Mouse (Mus musculus): Measurements from ENCODE around the gene Nup88.
"Not testable (repeated sequence)": the region's sequence is repeated elsewhere in the genome, so short reads cannot be mapped to it uniquely, and the experiment has no call there.

Nup88 gene

DNA sequence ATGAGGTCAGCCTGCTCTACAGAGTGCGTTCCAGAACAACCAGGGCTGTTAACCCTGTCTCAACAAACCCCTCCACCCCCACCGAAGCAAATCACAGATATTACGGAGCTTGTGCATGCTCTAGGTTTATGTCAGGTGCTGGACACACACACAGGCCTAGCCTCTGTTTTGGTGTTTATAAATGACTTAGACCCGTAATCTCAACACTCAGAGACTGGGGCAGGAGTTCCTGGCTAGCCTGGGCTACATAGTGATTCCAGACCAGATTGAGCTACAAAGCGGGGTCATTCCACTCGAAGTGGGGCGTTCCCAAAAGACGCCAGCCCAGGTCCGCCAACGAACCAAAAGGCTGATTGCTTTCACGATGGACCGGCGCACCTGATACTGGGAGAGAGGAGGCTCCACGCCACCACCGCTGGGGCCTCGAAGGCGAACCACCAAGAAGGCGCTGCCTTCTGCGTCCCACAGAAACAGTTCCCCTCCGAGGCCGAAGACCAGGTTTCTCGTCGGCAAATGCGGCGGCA lies 440 bp downstream of the Nup88 start:
- DNase-seq (ENCODE audit: low spot score), result peak; percentile 33

DNA sequence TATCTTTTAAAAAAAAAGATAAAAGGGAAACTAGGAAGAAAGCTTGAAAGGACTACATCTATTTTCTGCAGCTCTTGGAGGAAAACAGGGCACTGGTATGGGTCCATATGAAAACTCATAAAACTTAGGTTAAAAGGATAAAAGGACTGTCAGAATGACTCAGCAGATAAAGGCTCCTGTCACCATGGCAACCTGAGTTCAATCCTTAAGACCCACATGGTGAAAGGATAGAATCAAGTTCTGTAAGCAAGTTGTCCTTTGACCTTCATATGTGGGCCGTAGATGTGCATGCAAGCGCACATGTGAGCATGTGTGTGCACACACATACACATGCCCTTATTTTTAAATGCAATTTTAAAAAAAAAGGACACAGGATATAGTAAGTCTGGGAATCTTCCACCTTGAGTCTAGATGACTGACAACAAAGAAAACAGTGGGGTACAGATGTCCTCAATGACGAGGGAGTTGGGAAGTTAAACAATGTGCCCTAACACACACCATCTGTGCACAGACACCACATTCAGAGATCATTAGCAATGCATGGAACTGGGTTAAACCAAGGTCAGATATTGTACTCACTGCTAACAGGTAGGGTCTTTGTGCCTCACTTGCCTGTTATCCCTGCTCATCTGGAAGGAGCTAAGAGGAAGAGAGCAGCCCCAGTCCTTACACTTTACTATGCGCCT lies 5.4 kb downstream of the Nup88 start:
- DNase-seq (ENCODE audit: low spot score), result no peak

DNA sequence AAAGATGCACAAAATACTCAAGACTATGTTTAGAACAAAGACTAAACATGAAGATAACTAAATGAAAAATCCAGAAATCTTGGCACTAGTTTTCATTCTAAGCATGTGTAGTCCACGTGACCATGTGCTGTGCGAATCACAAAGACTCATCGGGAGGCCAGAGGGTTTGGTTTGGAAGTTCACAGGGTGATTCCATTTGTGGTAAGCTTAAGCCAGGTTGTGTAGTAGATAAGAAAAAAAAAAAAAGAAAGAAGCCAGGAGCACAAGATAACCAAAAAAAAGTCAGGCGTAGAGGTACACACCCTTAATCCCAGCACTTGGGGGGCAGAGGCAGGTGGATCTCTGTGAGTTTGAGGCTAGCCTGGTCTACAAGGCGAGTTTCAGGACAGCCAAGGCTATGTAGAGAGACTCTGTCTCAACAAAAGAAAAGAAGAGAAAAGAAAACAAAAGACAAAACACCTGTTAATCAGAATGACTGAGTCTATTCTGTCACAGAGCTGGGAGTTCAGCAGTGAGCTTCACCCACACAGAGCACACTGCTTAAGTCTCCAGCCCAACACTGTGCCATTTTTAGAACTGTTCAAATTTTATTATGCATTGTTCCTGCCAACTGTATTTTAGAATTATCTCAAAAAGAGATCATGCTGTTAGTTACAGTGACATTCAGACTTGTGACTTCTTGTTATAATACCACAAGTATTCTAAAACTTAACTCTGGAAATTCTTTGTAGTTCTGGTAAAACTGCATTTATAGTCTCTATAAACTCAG lies 8.8 kb downstream of the Nup88 start:
- DNase-seq (ENCODE audit: low spot score), result no peak

- no peak for DNase-seq (ENCODE audit: low spot score)
These were observed 15.1 kb downstream of the Nup88 start for GRCm38 (mm10) chr11:70954711-70955110.

DNA sequence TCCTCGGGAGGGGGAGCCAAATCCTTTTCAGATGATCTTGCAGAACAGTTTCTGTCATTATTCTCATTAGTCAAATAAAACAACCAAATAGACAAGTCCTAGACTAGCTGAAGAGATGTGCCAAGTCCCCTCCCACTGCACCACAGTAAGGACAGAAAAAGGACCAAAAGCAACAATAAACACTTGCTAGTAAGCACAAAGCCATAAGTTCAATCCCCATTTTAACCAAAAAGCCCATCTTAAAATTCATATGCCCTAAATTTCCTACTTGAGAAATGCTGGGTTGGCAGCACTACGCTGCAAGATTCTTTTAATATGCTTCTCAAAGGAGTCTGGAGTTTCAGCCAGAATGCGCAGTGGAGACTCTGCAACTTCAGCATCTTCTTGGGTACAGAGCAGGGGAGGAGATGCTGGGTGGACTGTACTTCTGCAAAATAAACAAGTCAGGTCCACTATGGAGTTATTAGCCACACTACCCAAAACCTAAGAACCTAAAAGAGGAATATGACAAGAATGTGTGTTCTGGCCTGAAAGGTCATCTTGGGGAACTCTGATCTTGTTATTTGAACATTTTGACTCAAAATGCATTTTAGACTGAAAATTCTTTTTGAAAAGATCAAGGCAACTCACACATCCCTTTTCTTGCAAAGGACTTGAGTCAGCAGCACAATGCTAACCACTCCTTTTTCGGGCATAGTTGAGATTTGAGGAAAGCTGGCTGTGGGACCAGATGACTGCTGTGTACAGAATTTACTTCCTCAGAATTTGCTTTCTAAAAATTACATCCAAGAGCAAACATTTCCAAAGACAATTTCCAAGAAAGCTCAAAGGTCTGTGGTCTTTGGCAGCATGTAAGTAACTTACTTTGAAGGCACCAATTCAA lies 24.6 kb downstream of the Nup88 start:
- no peak for DNase-seq (ENCODE audit: low spot score)

DNA sequence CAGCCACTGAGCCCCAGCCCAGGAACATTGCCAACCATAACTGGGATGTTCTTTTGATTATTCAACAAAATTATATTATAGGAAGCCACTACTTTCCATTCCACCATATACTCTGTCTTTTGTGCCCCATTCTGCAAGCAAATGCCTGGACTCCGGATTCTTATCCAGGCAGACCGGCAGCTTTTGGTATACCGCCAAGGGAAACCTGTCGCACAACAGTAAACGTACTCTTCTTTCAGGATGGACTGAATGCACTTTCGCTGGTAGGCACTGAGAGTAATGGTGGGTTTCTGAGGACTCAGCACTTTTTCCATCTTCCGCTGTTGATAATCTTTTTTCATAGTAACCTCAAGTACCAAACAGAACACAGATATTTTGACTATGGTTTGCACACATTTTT lies 26.1 kb downstream of the Nup88 start:
- no peak for DNase-seq (ENCODE audit: low spot score)

DNA sequence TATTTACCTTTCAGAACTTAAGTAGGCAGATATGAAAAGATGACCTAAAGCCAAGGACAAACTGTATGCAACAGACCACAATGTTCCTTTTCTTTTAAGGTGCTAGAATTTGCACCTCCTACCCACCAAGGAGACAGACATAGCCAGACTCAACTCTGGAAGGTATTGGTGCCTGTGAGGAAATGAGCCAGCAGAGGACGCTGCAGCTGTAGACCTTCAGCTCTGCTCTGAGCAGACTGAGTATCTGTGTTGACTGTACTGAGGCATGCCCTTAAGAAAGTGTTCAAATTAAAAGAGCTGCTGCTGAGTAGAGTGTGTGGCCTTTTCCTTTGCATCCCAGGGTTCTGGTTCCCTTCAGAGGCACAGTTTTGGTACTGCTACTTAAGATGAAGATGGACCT lies 27.2 kb downstream of the Nup88 start:
- DNase-seq (ENCODE audit: low spot score), result no peak

GRCm38 (mm10) chr11:70935316-70935715 lies 34.5 kb downstream of the Nup88 start:
- no peak for DNase-seq (ENCODE audit: low spot score)

- no peak for DNase-seq (ENCODE audit: low spot score)
These were observed 38.3 kb downstream of the Nup88 start for GRCm38 (mm10) chr11:70931461-70931860.

- DNase-seq (ENCODE audit: low spot score), result no peak
These were observed 50.2 kb downstream of the Nup88 start for GRCm38 (mm10) chr11:70919524-70919923.

GRCm38 (mm10) chr11:70917896-70918295 lies 51.9 kb downstream of the Nup88 start:
- DNase-seq (ENCODE audit: low spot score), result no peak

DNA sequence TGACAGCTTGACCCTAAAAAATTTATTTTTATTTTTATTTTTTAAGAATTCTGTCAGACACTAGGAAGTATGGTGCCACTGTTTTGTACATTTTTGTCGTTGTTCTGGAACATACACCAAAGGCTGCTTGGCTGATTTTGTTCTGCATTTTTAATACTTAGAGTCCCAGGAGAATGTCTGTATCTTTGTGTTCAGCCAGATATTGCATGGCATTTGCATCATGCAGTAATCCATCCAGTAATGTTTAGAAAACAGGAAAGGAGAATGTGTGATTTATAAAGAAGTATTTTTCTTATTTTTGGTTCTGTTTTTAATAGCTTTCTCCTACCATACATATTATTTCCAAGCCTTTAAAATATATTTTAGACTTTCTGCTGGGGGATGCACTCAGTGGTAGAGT lies 57.9 kb downstream of the Nup88 start:
- no peak for DNase-seq (ENCODE audit: low spot score)

- DNase-seq (ENCODE audit: low spot score), result no peak
These were observed 58.5 kb downstream of the Nup88 start for GRCm38 (mm10) chr11:70911323-70911722.

DNA sequence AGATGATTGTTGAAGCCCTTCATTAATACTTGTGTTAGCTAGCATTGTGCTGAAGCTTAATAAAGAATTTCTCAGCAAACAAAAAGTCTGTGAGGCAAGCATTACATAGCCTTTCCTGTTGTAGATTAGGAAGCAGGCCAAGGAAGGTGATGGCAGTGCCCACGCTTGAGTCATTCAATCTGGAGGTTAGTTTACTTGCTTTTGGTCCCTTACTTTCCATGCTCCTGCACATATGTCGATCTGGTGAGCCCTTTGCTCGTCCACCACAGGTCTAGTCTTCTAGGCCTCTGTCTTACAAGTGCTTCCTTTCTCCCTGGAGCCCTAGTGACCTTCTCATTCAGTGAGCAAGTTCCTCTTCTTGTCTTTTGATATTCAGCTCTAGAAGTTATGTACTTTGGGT lies 63.1 kb downstream of the Nup88 start:
- no peak for DNase-seq (ENCODE audit: low spot score)

DNA sequence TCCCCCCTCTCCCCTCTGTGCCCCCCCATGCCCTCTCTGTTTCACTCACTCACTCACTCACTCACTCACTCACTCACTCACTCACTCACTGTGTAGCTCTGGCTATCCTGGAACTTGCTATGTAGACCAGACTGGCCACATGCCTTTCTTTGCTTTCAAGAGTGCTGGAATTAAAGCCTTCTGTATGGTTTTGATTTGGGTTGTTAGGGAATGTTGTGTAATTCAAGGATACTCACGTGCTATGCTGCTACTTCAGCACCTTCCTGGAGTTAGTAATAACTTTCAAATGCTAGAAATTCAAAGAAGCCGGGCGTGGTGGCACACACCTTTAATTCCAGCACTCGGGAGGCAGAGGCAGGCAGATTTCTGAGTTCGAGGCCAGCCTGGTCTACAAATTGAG lies 71.6 kb downstream of the Nup88 start:
- not testable (repeated sequence) for DNase-seq (ENCODE audit: low spot score)

GRCm38 (mm10) chr11:70897680-70898079 lies 72.1 kb downstream of the Nup88 start:
- no peak for DNase-seq (ENCODE audit: low spot score)
